Mouse (Mus musculus) testis, postnatal 10 days (tissue): ENCODE results near the gene Myom3.

ENCODE experiments used
- DNase-seq: peaks from one replicate; pipeline ENCODE4 v3.0.0; 2021; ENCODE audit warnings: low spot score

The Myom3 gene

GRCm38 (mm10) chr4:135856223-135857091 is 96.9 kb downstream of the Myom3 start:
- peak; percentile 86 for DNase-seq

GRCm38 (mm10) chr4:135857597-135858186 is 98.2 kb downstream of the Myom3 start:
- DNase-seq: peak; percentile 43
